Mouse (Mus musculus): Measurements from ENCODE around the gene Foxo6. TPM values are rescaled to one million over a fixed set of nuclear protein-coding genes. Genes with fewer than 3 reads are reported as not detected.
A peak's percentile ranks its signal among the peaks of the same experiment; 100 is the strongest.

Gene Foxo6
- total RNA-seq, 2 experiments from 2014 or later, result 8.8 to 10.2 TPM

DNA sequence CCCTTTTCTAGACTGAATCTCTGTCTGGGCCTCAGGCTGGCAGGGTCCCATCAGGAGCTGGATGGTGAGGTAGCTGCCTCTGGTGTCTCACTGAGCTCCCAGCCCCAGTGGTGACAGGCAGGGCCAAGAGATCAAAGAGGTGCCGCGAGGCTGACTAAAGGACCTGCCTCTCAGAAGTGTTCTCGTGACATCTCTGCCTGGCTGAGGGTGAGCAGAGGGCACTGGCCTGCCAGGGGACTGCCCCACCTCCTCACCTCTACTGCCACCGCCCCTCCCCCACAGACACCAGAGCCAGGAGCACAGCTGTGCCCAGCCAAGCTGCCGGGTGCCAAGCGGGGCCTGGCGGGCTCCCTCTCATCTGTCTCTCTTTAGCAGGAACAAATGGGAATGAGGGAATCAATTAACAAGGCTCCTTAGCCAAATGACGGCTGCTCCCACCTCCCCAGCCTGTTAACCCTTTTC is 38.3 kb downstream of the Foxo6 start:
- DNase-seq (ENCODE audit: low spot score in 2 of 2), result peak; percentile 63 to 85

DNA sequence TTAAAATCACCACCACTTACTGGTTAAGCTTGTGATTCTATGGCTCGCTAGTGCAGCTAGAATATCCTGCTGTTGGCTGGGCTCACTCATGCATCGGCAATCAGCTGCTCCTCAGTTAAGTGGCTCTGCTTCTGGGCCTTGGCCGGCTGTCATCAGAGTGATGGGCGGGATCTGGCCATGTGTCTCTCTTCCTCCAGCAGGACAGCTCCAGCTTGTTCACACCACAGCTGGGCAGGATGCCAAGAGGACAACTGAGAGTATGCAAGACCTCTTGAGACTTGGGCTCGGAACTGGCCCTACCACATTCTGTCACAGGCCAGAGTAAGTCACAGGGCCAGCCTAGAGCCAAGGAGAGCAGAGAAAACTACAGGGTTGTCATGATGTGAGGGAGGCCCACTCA is 39.7 kb downstream of the Foxo6 start:
- peak; percentile 64 to 82 for DNase-seq (ENCODE audit: low spot score in 2 of 2)

DNA sequence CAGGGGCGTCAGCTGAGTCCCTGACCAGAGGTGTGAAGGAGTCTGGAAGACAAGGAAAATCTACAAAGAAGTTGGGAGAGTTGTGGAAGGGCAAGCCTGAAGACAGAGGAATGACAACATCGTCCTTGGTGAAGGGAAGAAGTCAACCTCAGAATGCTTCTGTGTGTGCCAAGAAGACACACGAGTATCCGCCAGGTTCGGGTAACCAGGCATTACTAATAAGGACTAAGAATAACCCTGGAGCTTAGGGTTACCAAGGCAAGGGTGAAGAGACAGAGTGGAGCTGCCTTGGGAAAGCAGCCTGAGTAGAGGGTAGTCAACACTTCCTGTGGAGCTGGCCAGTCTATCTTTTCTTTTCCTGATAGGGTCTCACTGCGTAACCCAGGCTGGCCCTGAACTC is 41.1 kb downstream of the Foxo6 start:
- no peak for DNase-seq (ENCODE audit: low spot score in 2 of 2)

- DNase-seq (ENCODE audit: low spot score in 2 of 2), result no peak
Measured at GRCm38 (mm10) chr4:120242783-120243262, 44.3 kb downstream of the Foxo6 start.

DNA sequence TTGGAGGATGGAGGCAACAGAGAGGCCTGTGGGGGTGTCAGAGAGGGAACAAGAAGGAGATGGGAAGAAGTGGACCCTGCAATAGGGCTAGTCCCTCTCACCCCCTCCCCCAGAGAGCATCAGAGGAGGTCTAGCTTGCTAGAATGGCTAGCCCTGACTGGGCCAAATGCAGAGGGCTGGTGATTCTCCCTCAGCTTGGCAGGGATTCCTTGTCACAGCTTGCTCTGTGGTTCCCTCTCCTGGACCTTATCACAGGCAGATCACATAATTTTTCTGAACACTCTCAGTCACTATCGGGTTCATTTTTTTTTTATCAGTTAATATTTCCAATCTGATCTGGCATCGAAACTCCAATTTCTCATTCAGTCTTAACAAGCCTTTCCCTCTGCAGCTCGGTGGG is 46.0 kb downstream of the Foxo6 start:
- DNase-seq (ENCODE audit: low spot score in 2 of 2), result no peak

GRCm38 (mm10) chr4:120239419-120239818 is 47.7 kb downstream of the Foxo6 start:
- DNase-seq (ENCODE audit: low spot score in 2 of 2), result no peak

- no peak for DNase-seq (ENCODE audit: low spot score in 2 of 2)
Measured at GRCm38 (mm10) chr4:120233243-120233642, 53.9 kb downstream of the Foxo6 start.

DNA sequence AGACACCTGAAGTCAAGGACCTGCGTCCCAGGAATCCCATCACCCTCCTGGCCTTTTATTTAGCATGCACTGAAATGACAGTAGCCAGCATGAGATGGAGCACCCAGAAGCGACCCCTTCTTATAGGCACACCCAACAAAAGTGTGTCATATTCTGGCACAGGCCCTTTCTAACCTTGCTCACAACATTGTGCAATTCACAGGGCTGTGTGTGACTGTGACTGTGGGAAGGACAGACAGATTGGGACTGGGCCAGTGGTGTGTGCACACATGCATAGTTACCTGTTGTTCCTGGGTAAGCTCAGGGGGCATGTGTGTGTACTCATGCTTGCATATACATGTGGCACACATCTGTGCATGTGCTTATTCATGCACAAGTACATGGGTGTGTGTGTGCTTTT is 54.6 kb downstream of the Foxo6 start:
- no peak for DNase-seq (ENCODE audit: low spot score in 2 of 2)

GRCm38 (mm10) chr4:120231982-120232381 is 55.2 kb downstream of the Foxo6 start:
- no peak for DNase-seq (ENCODE audit: low spot score in 2 of 2)

GRCm38 (mm10) chr4:120230256-120230649 is 56.9 kb downstream of the Foxo6 start:
- peak in 1 of 2 experiments; percentile 64 for DNase-seq (ENCODE audit: low spot score in 2 of 2)

- no peak for DNase-seq (ENCODE audit: low spot score in 2 of 2)
Measured at GRCm38 (mm10) chr4:120229505-120230255, 57.5 kb downstream of the Foxo6 start.

- no peak for DNase-seq (ENCODE audit: low spot score in 2 of 2)
Measured at GRCm38 (mm10) chr4:120228613-120229012, 58.5 kb downstream of the Foxo6 start.

- DNase-seq (ENCODE audit: low spot score in 2 of 2), result no peak
Measured at GRCm38 (mm10) chr4:120227224-120227623, 59.9 kb downstream of the Foxo6 start.

- DNase-seq (ENCODE audit: low spot score in 2 of 2), result no peak
Measured at GRCm38 (mm10) chr4:120226682-120227081, 60.5 kb downstream of the Foxo6 start.

DNA sequence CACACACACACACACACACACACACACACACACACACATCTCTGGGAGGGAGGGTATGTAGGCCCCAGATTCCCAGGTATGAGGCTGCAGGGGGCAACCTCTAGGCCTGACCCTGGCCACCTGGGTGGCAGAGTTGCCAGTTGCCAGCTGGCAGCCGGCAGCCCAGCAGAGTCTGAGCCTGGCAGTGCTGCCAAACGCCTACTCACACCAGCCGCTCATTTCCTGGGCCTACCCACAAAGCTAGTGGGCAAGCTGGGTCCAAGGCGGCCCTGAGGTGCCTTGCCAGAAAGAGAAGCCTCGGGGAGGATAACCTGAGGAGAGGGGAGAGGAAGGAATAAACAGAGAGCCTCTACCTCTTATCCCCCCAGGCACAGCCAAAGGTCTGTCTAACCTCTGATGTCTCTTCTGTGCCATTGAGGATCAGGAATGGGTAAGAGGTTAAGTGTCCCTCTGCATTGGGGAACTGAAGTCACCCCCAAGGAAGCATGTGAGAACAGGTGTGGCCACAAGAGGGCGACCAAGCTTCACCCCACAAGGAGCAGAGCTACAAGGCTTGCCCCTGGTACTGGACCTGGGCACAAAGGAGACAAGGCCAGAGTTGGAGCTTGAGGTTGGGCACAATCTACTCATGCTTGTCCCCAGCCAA is 61.9 kb downstream of the Foxo6 start:
- DNase-seq (ENCODE audit: low spot score in 2 of 2), result peak; percentile 50 to 68

DNA sequence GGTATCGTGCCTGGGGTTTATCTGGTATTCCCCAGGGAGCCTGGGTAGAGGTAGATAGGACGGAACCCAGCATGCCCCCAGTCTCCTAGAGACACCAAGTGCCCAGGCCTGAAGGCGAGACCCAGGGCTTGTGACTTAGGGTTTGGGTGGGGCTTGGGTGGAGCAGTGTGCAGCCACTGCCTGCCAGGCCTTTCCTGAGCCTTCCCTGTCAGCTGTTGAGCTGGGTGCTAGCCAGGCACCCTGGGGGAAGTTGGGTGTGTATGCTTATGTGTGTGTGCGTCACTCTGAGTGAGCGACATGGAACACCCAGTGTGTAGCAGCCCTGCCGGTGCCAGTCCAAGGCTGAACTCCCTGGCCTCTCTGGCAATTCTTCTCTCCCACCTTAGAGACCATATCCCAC is 63.3 kb downstream of the Foxo6 start:
- DNase-seq (ENCODE audit: low spot score in 2 of 2), result no peak

DNA sequence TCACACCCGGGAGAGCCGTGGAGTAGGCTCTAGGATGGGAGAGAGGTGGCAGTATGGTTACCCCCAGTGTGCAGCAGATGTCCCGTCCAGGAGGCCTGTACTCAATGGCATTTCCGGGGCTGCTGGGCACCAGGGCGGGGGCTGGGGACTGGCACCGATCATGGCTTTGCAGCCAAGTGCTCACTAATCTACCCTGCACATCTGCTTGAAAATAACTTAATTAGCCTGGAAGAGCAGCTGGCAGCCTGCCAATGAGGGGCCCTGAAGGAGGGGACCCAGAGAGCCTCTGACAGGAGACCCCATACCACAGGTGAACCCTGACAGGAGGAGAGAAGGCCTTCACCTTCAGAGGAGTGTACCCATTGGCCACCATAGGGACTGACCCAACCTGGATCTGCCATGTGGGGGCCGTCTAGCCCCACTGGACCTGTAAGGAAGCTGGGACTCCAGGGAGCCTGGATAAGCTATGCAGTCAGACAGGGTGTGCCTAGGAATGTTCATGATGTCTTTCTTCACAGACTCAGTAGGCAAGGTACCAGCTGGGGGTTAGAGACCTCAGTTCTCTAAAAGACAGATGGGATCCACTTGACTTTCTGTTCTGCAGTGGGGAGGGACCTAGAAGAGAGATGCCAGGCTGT is 63.9 kb downstream of the Foxo6 start:
- no peak for DNase-seq (ENCODE audit: low spot score in 2 of 2)

DNA sequence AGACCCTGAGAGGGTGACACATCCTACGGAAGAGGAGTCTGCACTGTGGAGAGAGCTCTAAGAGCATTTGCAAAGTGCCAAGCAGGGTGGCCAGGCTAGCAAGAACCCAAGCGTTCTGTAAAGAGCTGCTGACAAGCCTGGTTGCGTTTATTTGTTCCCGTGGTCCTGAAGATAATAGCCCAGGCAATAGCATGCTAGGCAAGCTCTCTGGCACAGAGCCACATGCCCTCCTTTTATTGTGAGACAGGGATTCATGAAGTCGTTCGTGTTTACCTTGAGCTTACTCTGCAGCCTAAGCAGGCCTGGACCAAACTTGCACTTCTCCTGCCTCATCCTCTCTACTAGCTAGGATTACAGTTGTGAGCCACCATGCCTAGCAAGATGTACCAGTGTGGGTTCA is 65.4 kb downstream of the Foxo6 start:
- DNase-seq (ENCODE audit: low spot score in 2 of 2), result no peak

- no peak for DNase-seq (ENCODE audit: low spot score in 2 of 2)
Measured at GRCm38 (mm10) chr4:120218878-120219277, 68.3 kb downstream of the Foxo6 start.
